Mouse (Mus musculus): ENCODE data around the gene Hoxa10. TPM values are rescaled to one million over a fixed set of nuclear protein-coding genes. Genes with fewer than 3 reads are reported as not detected.

Hoxa10 gene
- polyA plus RNA-seq, 1 experiment from 2014 or later: 0.08 TPM

GRCm38 (mm10) chr6:52227470-52228222 lies 13.0 kb downstream of the Hoxa10 start:
- no peaks in the 10 kb centered on the region for H3K4me1 ChIP-seq (replicated peaks)
- H3K36me3 ChIP-seq (replicated peaks): no peaks in the 10 kb centered on the region
- ATAC-seq (ENCODE audit: insufficient read depth): no peak
- no peak overlapping the region for H3K9ac ChIP-seq
- no peak overlapping the region for H3K4me3 ChIP-seq (replicated peaks)
- WGBS (ENCODE audit: insufficient replicate concordance): 24% methylated on average over 11 of the region's 11 CpGs
- no peak overlapping the region for H3K27ac ChIP-seq (replicated peaks)
- no peak overlapping the region for H3K4me2 ChIP-seq
- H3K9me3 ChIP-seq (replicated peaks): no peaks in the 10 kb centered on the region
- H3K27me3 ChIP-seq: peaks cover 98% of the 10 kb centered on the region

- no peak overlapping the region for H3K4me3 ChIP-seq (replicated peaks)
- H3K9me3 ChIP-seq (replicated peaks): no peaks in the 10 kb centered on the region
- H3K4me2 ChIP-seq: no peak overlapping the region
- H3K27me3 ChIP-seq: peaks cover 98% of the 10 kb centered on the region
- H3K9ac ChIP-seq: no peak overlapping the region
- ATAC-seq (ENCODE audit: insufficient read depth): no peak
- no peaks in the 10 kb centered on the region for H3K36me3 ChIP-seq (replicated peaks)
- 7% methylated on average over 26 of the region's 26 CpGs for WGBS (ENCODE audit: insufficient replicate concordance)
- 0 out of 2 replicates have a peak, but pooled peaks cover 5% of the 10 kb centered on the region for H3K4me1 ChIP-seq (replicated peaks)
- no peak overlapping the region for H3K27ac ChIP-seq (replicated peaks)
Measured at GRCm38 (mm10) chr6:52226569-52227257, 13.9 kb downstream of the Hoxa10 start.

- ATAC-seq (ENCODE audit: insufficient read depth): no peak
- Histone ChIP-seq H3K4me1 (replicated peaks) (0 out of 2 replicates have a peak, but pooled peaks cover 11% of the 10 kb centered on the region), H3K36me3 (replicated peaks) (no peaks in the 10 kb centered on the region), H3K4me2 (peak overlapping the region; percentile 29), H3K4me3 (replicated peaks) (peak overlapping the region; percentile 15; the same call in 1 of the 2 replicates), H3K9ac (no peak overlapping the region), H3K27me3 (peaks cover 99% of the 10 kb centered on the region), H3K27ac (replicated peaks) (no peak overlapping the region), H3K9me3 (replicated peaks) (no peaks in the 10 kb centered on the region)
- under 1% methylated on average over 69 of the region's 69 CpGs for WGBS (ENCODE audit: insufficient replicate concordance)
Measured at GRCm38 (mm10) chr6:52225612-52226568, 14.8 kb downstream of the Hoxa10 start.

- Histone ChIP-seq H3K27me3 (peaks cover 99% of the 10 kb centered on the region), H3K36me3 (replicated peaks) (no peaks in the 10 kb centered on the region), H3K4me1 (replicated peaks) (0 out of 2 replicates have a peak, but pooled peaks cover 11% of the 10 kb centered on the region), H3K4me2 (peak overlapping the region; percentile 29), H3K27ac (replicated peaks) (no peak overlapping the region), H3K9ac (no peak overlapping the region), H3K9me3 (replicated peaks) (no peaks in the 10 kb centered on the region), H3K4me3 (replicated peaks) (0 out of 2 replicates have a peak overlapping the region, but pooled peaks have one; percentile 15)
- WGBS (ENCODE audit: insufficient replicate concordance): under 1% methylated on average over 36 of the region's 36 CpGs
- ATAC-seq (ENCODE audit: insufficient read depth): no peak
Measured at GRCm38 (mm10) chr6:52224895-52225611, 15.6 kb downstream of the Hoxa10 start.

GRCm38 (mm10) chr6:52223939-52224760 lies 16.5 kb downstream of the Hoxa10 start:
- 6% methylated on average over 24 of the region's 24 CpGs for WGBS (ENCODE audit: insufficient replicate concordance)
- no peaks in the 10 kb centered on the region for H3K9me3 ChIP-seq (replicated peaks)
- H3K27ac ChIP-seq (replicated peaks): no peak overlapping the region
- H3K4me3 ChIP-seq (replicated peaks): no peak overlapping the region
- peaks cover 99% of the 10 kb centered on the region for H3K27me3 ChIP-seq
- H3K4me1 ChIP-seq (replicated peaks): 0 out of 2 replicates have a peak, but pooled peaks cover 11% of the 10 kb centered on the region
- peak overlapping the region; percentile 6; the same call in 1 of the 2 replicates for H3K4me2 ChIP-seq
- no peak for ATAC-seq (ENCODE audit: insufficient read depth)
- H3K9ac ChIP-seq: no peak overlapping the region
- no peaks in the 10 kb centered on the region for H3K36me3 ChIP-seq (replicated peaks)

- Histone ChIP-seq H3K4me3 (replicated peaks) (no peak overlapping the region), H3K27ac (replicated peaks) (no peak overlapping the region), H3K9me3 (replicated peaks) (no peaks in the 10 kb centered on the region), H3K36me3 (replicated peaks) (no peaks in the 10 kb centered on the region), H3K4me1 (replicated peaks) (0 out of 2 replicates have a peak, but pooled peaks cover 11% of the 10 kb centered on the region), H3K27me3 (peaks cover 100% of the 10 kb centered on the region), H3K9ac (no peak overlapping the region), H3K4me2 (no peak overlapping the region)
- no peak for ATAC-seq (ENCODE audit: insufficient read depth)
- WGBS (ENCODE audit: insufficient replicate concordance): 28% methylated on average over 13 of the region's 13 CpGs
Measured at GRCm38 (mm10) chr6:52222729-52223128, 17.9 kb downstream of the Hoxa10 start.

GRCm38 (mm10) chr6:52221993-52222685 lies 18.5 kb downstream of the Hoxa10 start:
- ATAC-seq (ENCODE audit: insufficient read depth): no peak

GRCm38 (mm10) chr6:52221337-52221992 lies 19.2 kb downstream of the Hoxa10 start, which contains the start of gene Hoxa7:
Gene Hoxa7, minus strand, starts transcription at chr6:52221854.
- no peak within 1 kb of the TSS for H3K9ac ChIP-seq
- under 1% methylated on average over 46 of the region's 46 CpGs for WGBS (ENCODE audit: insufficient replicate concordance)
- H3K36me3 ChIP-seq (replicated peaks): no peaks in the 10 kb centered on the region

More at GRCm38 (mm10) chr6:52221993-52222685, 18.5 kb downstream of the Hoxa10 start:
- Histone ChIP-seq H3K4me2 (peak overlapping the region; percentile 69), H3K27me3 (peaks cover 100% of the 10 kb centered on the region), H3K36me3 (replicated peaks) (no peaks in the 10 kb centered on the region), H3K9me3 (replicated peaks) (no peaks in the 10 kb centered on the region), H3K9ac (no peak overlapping the region), H3K4me3 (replicated peaks) (peak overlapping the region; percentile 51), H3K27ac (replicated peaks) (no peak overlapping the region), H3K4me1 (replicated peaks) (peaks cover 14% of the 10 kb centered on the region; the same call in 1 of the 2 replicates)
- 13% methylated on average over 21 of the region's 21 CpGs for WGBS (ENCODE audit: insufficient replicate concordance)

GRCm38 (mm10) chr6:52220865-52221310 lies 19.8 kb downstream of the Hoxa10 start:
- Histone ChIP-seq H3K4me1 (replicated peaks) (peaks cover 19% of the 10 kb centered on the region; the same call in 1 of the 2 replicates), H3K4me3 (replicated peaks) (peak overlapping the region; percentile 51), H3K9ac (no peak overlapping the region), H3K27me3 (peaks cover 100% of the 10 kb centered on the region), H3K9me3 (replicated peaks) (no peaks in the 10 kb centered on the region), H3K36me3 (replicated peaks) (no peaks in the 10 kb centered on the region), H3K27ac (replicated peaks) (no peak overlapping the region), H3K4me2 (peak overlapping the region; percentile 69)
- WGBS (ENCODE audit: insufficient replicate concordance): 4% methylated on average over 12 of the region's 12 CpGs
- no peak for ATAC-seq (ENCODE audit: insufficient read depth)

More at GRCm38 (mm10) chr6:52221337-52221992, 19.2 kb downstream of the Hoxa10 start, which contains the start of gene Hoxa7:
- Histone ChIP-seq H3K4me2 (peak within 1 kb of the TSS; percentile 69), H3K9me3 (replicated peaks) (no peaks in the 10 kb centered on the region), H3K27ac (replicated peaks) (no peak within 1 kb of the TSS), H3K27me3 (peaks cover 100% of the 10 kb centered on the region), H3K4me1 (replicated peaks) (peaks cover 19% of the 10 kb centered on the region; the same call in 1 of the 2 replicates), H3K4me3 (replicated peaks) (peak within 1 kb of the TSS; percentile 51)
- ATAC-seq (ENCODE audit: insufficient read depth): no peak

Data from liver, embryonic 15.5 days (tissue).